Mouse (Mus musculus) hindbrain, embryonic 16.5 days (tissue): ENCODE data around the gene Avl9. TPM values are rescaled to one million over a fixed set of nuclear protein-coding genes. Genes with fewer than 3 reads are reported as not detected.

Source experiments
- ATAC-seq: fragments of 200-750 bp; cut with Nextera tagmentation; 2 replicates; pipeline ENCODE4 v1.8.0; 2017; ENCODE audit warnings: moderate TSS enrichment, moderate library complexity
- H3K27ac ChIP-seq: fragments of 300-500 bp; sonication (generic); 2 replicates; pipeline ENCODE4 v1.5.1; 2014; ENCODE audit warnings: low read depth, mild to moderate bottlenecking, control low read depth, low read length, moderate library complexity
- H3K27me3 ChIP-seq: fragments of 300-500 bp; sonication (generic); replicated peaks from 2 replicates; pipeline ENCODE4 v1.6.1; 2014; ENCODE audit warnings: low read length; ENCODE audit not compliant: control insufficient read depth, insufficient read depth
- H3K36me3 ChIP-seq: fragments of 300-500 bp; sonication (generic); 2 replicates; pipeline ENCODE4 v1.6.1; 2014; ENCODE audit warnings: mild to moderate bottlenecking, low read length, moderate library complexity, mixed read lengths; ENCODE audit not compliant: control insufficient read depth, insufficient read depth
- H3K4me1 ChIP-seq: fragments of 300-500 bp; sonication (generic); 2 replicates; pipeline ENCODE4 v1.6.1; 2014; ENCODE audit warnings: low read depth, low read length; ENCODE audit not compliant: control insufficient read depth, insufficient read depth
- H3K4me2 ChIP-seq: fragments of 300-500 bp; sonication (generic); 2 replicates; pipeline ENCODE4 v1.6.1; 2014; ENCODE audit warnings: mild to moderate bottlenecking, low read length, control low read depth, moderate library complexity
- H3K4me3 ChIP-seq: fragments of 300-500 bp; sonication (generic); 2 replicates; pipeline ENCODE4 v1.5.1; 2014; ENCODE audit warnings: mild to moderate bottlenecking, low read length, control low read depth, moderate library complexity
- H3K9ac ChIP-seq: fragments of 300-500 bp; sonication (generic); 2 replicates; pipeline ENCODE4 v1.6.1; 2014; ENCODE audit warnings: low read depth, mild to moderate bottlenecking, control low read depth, low read length, moderate library complexity
- H3K9me3 ChIP-seq: fragments of 300-500 bp; sonication (generic); 2 replicates; pipeline ENCODE4 v1.6.1; 2014; ENCODE audit warnings: mild to moderate bottlenecking, low read length, moderate library complexity; ENCODE audit not compliant: control insufficient read depth
- WGBS: fragments of 180-500 bp; shearing (Covaris S2); extraction: QIAGEN DNeasy Blood & Tissue Kit; methylation state at CpG from one replicate; pipeline ENCODE4 v1.1.7; 2014; 5-methylcytosine and 5-hydroxymethylcytosine counted together
- polyA plus RNA-seq: library from polyadenylated mRNA; unstranded; fragments of >200 nt; fragmentation: Nextera tagmentation; extraction: Ambion mirVana; gene quantifications from 2 replicates; pipeline ENCODE4 v1.2.1, GENCODE M21; 2015

The Avl9 gene
- polyA plus RNA-seq, 1 experiment from 2014 or later: 19.3 TPM

DNA sequence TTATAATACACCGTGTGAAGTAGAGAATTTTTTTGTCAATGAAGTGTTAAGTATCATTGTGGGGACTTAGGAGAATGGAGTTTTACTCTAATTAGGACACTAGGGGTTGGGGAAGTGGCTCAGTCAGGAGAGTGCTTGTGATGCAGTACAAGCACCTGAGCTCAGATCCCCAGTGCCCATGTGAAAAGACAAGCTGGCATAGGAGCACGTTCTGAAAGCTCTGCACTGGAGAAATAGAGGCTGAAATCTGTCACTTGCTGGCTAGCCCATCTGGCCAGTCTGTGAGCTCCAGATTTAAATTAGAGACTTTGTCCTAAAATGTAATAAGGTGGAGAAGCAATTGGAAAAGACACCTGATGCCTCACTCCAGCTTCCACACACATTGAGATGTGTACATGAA, 17.8 kb downstream of the Avl9 start:
- Histone ChIP-seq H3K27me3 (no peaks in the 10 kb centered on the region), H3K27ac (no peak overlapping the region), H3K4me1 (no peaks in the 10 kb centered on the region), H3K9me3 (no peaks in the 10 kb centered on the region), H3K4me3 (no peak overlapping the region), H3K4me2 (no peak overlapping the region), H3K9ac (no peak overlapping the region), H3K36me3 (peaks cover 39% of the 10 kb centered on the region)
- no peak for ATAC-seq
- WGBS: 64% methylated on average over 2 of the region's 2 CpGs

DNA sequence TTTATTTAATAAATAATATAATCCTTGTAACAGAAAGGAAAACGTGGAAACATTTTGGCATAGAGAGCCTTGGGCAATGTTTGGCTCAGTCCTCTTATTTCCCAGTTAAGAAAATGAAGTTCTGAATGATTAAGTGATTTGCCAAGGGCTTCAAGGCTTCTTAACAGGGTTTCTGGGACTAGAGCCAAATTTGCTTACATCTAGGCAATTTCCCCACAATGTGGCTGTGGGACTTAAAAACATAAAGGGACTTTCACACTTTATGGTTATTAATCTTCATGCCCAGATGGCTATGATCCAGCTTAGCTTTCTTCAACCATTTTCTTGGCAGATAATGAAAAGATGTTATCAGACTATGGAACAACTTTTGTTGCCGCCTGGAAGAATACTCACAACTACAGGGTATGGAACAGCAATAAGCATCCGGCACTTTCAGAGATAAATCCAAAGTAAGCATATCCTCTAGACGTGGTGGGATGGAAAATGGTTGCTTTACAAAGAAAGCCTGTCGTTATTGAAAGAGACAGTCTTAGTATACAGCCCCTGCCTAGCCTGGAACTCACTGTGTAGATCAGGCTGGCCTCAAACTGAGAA, 31.3 kb downstream of the Avl9 start:
- Histone ChIP-seq H3K27me3 (no peaks in the 10 kb centered on the region), H3K4me2 (no peak overlapping the region), H3K4me3 (no peak overlapping the region), H3K36me3 (peaks cover 4% of the 10 kb centered on the region), H3K27ac (0 out of 2 replicates have a peak overlapping the region, but pooled peaks have one; percentile 36), H3K9ac (no peak overlapping the region), H3K9me3 (no peaks in the 10 kb centered on the region), H3K4me1 (no peaks in the 10 kb centered on the region)
- peak; percentile 71; the same call in 1 of the 2 replicates for ATAC-seq
- WGBS: 48% methylated on average over 5 of the region's 5 CpGs

DNA sequence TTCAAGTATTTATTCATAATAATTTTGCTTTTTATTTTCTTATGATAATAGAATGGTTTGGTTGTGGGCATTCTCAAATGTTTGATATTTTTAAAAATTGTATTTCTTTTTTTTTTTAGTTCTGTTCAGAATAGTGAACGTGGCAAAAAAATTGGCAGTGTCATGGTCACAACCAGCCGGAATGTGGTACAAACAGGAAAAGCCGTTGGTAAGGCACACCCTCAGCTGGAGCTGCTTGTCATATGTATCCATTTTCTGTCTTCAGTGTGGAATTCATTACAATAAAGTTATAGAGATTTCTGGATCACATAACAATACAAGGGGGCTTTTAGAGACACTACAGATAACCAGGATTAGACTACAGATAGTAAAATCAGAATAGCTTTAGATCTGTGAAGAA, 39.0 kb downstream of the Avl9 start:
- ATAC-seq: no peak
- WGBS: 91% methylated on average over 3 of the region's 3 CpGs
- Histone ChIP-seq H3K9ac (no peak overlapping the region), H3K4me3 (no peak overlapping the region), H3K9me3 (no peaks in the 10 kb centered on the region), H3K36me3 (peaks cover 21% of the 10 kb centered on the region), H3K27ac (no peak overlapping the region), H3K4me2 (no peak overlapping the region), H3K4me1 (no peaks in the 10 kb centered on the region), H3K27me3 (no peaks in the 10 kb centered on the region)

DNA sequence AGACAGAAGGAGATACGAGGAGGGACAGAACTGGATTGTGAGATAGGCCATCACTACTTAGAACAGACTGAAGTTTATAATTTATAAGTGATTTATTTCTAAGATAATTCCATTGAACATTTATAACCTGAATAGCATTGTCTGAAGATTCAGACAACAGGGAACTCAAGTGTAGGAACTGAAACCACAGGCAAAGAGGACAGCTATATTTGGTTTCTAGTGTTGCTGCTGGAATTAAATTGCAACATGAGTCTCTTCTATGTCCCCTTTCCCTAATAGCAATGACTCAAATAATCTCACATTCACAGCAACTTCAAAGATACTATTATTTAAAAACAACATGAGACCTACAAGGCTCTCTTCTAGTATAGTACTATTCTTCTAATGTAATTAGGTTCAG, 41.4 kb downstream of the Avl9 start:
- WGBS: 93% methylated on average over 1 of the region's 1 CpGs
- H3K4me2 ChIP-seq: no peak overlapping the region
- H3K4me3 ChIP-seq: no peak overlapping the region
- no peaks in the 10 kb centered on the region for H3K9me3 ChIP-seq
- H3K27me3 ChIP-seq: no peaks in the 10 kb centered on the region
- no peak for ATAC-seq
- no peaks in the 10 kb centered on the region for H3K4me1 ChIP-seq
- H3K9ac ChIP-seq: no peak overlapping the region
- no peak overlapping the region for H3K27ac ChIP-seq
- H3K36me3 ChIP-seq: peaks cover 26% of the 10 kb centered on the region

DNA sequence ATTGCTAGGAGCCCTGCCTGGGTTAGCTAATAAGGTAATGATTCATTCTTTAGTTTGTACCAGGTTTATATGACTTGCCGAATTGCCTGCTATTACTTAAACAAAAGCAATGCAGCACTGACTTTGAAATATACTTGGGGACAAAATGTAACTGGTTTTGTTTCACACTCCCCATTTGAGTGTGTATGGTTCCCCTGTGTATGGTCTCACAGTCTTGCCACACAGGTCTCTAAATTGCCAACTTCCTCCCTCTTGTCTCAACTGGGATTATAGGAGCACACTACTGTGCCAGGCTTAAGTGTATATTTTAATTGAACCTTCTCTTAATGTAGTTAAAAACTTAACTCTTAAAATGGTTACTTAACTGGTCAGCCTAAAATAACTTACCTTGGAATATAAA, 44.6 kb downstream of the Avl9 start:
- ATAC-seq: no peak
- Histone ChIP-seq H3K4me3 (no peak overlapping the region), H3K9me3 (no peaks in the 10 kb centered on the region), H3K4me1 (no peaks in the 10 kb centered on the region), H3K27ac (no peak overlapping the region), H3K9ac (no peak overlapping the region), H3K4me2 (no peak overlapping the region), H3K36me3 (peaks cover 31% of the 10 kb centered on the region), H3K27me3 (no peaks in the 10 kb centered on the region)
- WGBS: 100% methylated on average over 1 of the region's 1 CpGs

DNA sequence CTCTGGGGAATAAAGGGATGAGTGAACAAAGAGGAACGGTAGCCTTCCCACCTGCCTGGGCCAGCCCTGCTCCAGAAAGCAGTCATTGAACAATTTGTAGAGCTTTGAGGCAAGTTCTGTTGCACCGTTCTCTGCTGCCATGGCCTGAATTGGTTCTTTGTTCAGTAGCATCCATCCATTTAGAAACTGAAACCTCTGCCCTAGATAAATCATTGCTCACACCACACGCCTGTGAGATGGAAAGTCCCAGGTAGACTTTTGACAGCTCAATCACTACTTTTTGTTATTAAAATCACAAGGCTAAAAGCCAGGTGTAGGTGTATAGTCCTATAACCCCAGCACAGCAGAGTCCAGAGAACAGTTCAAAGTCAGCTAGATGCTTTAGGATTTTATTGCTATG, 50.6 kb downstream of the Avl9 start:
- H3K4me3 ChIP-seq: no peak overlapping the region
- no peak overlapping the region for H3K27ac ChIP-seq
- H3K9ac ChIP-seq: no peak overlapping the region
- no peaks in the 10 kb centered on the region for H3K9me3 ChIP-seq
- 66% methylated on average over 3 of the region's 3 CpGs for WGBS
- H3K4me2 ChIP-seq: no peak overlapping the region
- H3K4me1 ChIP-seq: no peaks in the 10 kb centered on the region
- H3K36me3 ChIP-seq: peaks cover 11% of the 10 kb centered on the region
- no peaks in the 10 kb centered on the region for H3K27me3 ChIP-seq
- ATAC-seq: no peak

DNA sequence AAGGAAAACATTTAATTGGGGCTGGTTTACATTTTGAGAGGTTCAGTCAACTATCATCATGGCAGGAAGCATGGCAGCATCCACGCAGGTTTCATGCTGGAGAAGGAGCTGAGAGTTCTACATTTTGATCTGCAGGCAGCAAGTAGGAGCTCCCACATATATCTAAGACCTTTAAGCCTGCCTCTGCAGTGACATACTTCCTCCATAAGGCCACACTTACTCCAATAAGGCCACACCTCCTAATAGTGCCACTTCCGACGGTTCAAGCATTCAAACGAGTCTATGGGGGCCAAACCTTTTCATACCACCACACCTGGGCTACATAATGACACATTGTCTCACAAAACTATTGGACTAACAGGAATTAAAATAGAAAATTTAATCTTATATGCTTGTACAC, 51.0 kb downstream of the Avl9 start:
- no peaks in the 10 kb centered on the region for H3K27me3 ChIP-seq
- no peak overlapping the region for H3K27ac ChIP-seq
- WGBS: 85% methylated on average over 4 of the region's 4 CpGs
- H3K9ac ChIP-seq: no peak overlapping the region
- H3K9me3 ChIP-seq: no peaks in the 10 kb centered on the region
- H3K36me3 ChIP-seq: peaks cover 11% of the 10 kb centered on the region
- no peak for ATAC-seq
- no peak overlapping the region for H3K4me3 ChIP-seq
- H3K4me2 ChIP-seq: no peak overlapping the region
- H3K4me1 ChIP-seq: no peaks in the 10 kb centered on the region

DNA sequence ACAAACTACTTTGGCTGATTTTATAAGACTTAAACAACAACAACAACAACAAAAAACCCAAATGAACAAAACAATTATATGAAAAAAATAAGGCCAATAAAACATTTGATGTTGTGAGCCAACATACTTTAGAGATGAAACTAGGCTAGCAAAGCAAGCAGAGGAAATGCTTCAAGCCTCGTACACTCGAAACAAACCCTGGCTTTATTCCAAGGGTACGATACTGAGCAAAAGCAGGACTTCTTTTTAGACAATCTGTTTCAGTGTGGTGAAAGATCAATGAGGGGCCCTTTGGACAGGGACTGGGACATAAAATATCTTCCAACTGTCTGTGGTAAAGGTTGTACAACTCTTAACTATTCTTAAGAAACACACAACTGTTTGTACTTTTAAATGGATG, 61.1 kb downstream of the Avl9 start:
- H3K9ac ChIP-seq: no peak overlapping the region
- 58% methylated on average over 3 of the region's 3 CpGs for WGBS
- H3K27me3 ChIP-seq: no peaks in the 10 kb centered on the region
- H3K4me2 ChIP-seq: no peak overlapping the region
- H3K36me3 ChIP-seq: peaks cover 21% of the 10 kb centered on the region
- no peak overlapping the region for H3K4me3 ChIP-seq
- ATAC-seq: no peak
- no peaks in the 10 kb centered on the region for H3K4me1 ChIP-seq
- H3K9me3 ChIP-seq: no peaks in the 10 kb centered on the region
- no peak overlapping the region for H3K27ac ChIP-seq

DNA sequence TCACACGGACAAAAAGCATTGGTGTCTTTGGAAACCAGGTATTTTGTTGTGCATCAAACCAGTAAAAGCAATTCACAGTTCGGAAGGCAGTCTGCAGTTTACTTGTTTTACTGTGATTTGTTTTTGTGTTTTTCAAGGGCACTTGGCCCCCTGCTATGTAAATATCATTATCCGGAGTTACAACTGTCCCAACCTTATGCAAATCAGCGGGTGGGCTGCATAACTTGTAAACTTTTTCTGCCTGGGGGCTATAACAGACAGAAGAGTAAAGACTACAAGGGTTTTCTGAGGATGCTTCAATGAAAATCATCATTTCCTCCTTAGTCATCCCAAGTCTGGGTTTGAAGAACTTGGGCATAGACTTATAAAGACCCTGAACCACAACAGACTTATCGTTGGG, 64.9 kb downstream of the Avl9 start:
- Histone ChIP-seq H3K27ac (no peak overlapping the region), H3K36me3 (peaks cover 21% of the 10 kb centered on the region)
- 91% methylated on average over 5 of the region's 5 CpGs for WGBS

More for the DNA sequence above, 64.9 kb downstream of the Avl9 start:
- Histone ChIP-seq H3K27me3 (no peaks in the 10 kb centered on the region), H3K4me3 (no peak overlapping the region), H3K9me3 (no peaks in the 10 kb centered on the region), H3K4me2 (no peak overlapping the region), H3K4me1 (no peaks in the 10 kb centered on the region; the same call in 1 of the 2 replicates), H3K9ac (no peak overlapping the region)
- no peak for ATAC-seq
